Mouse (Mus musculus) cerebellum, adult 9-11 months (tissue): ENCODE data around the gene Ctnnb1.

Experiments
- DNase-seq: peaks from one replicate; pipeline ENCODE4 v3.0.0; 2022

Ctnnb1 gene

GRCm38 (mm10) chr9:121005961-121006360 is 76.9 kb downstream of the Ctnnb1 start:
- no peak for DNase-seq
